Mouse (Mus musculus): ENCODE measurements at regions not wholly inside any gene's neighbourhood (a gene's known extent, or its start where the extent isn't known, plus 50 kb on each side); places are given as distances from the start of the nearest gene placed in this dataset.

DNA sequence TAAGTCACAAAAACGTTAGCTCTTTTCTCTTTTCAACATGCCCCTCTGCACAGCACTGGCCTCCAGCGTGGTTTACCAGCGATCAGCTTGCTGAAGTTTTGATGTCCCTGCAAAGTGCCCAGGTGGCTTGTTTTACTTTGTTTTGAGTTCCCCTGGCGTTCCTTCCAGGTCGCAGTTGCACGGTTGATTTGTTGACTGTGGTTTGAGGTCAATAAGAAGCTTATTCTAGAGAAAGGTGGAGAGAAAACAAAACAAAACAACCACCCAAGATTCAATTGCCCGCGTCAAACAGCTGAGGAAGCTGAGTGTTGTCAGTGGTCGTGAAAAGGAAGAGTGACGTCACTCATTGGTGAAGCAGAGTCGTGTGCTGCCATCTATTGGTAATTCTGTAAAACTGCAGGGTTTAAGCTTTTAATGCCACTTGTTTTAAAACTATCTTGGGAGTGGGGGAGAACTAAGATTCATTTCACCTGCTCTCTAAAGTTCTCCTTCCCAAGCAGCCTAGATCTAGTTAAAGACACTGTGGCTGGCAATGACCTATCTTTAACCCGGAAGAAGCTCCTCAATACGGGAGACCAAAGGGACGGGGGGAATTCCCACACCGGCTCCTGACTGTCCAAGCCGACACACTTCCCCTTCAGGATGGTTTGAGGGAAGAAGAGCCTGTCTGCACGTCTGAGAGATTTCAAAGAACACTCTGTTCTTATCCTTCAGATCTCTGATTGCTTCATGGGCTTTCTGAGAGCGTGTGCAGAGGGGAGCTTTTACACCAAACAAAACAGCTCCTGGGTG is 170.3 kb upstream of the Olig3 start:
- 15% methylated on average over 18 of the region's 18 CpGs for WGBS
- Histone ChIP-seq H3K36me3 (no peaks in the 10 kb centered on the region), H3K9me3 (replicated peaks) (no peaks in the 10 kb centered on the region), H3K27me3 (peaks cover 7% of the 10 kb centered on the region), H3K27ac (no peak overlapping the region), H3K4me3 (peak overlapping the region; percentile 25), H3K9ac (0 out of 2 replicates have a peak overlapping the region, but pooled peaks have one; percentile 45), H3K4me2 (replicated peaks) (peak overlapping the region; percentile 59), H3K4me1 (peaks cover 7% of the 10 kb centered on the region; the same call in 1 of the 2 replicates)
- peak; percentile 48; the same call in 1 of the 2 replicates for ATAC-seq (ENCODE audit: low FRiP score)

DNA sequence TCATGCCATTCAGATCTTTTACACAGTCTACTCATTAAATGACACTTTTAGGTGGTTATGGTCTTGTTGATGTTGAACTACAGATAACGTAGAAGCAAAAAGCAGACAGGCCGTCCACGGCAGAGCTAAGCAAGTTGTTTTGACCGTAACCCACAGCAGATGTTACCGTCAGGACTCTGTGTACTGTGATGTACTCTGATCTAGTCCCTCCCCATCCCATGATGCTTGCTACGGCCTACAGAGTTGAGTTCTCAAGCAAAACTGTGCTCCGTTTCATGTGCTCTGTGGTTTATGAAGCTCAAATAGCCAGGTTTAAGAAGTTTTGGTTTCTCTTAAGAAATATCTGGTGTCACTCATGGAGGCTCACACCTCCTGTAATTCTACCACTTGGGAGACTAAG is 169.4 kb upstream of the Tnfaip3 start:
- Histone ChIP-seq H3K27ac (no peak overlapping the region), H3K4me1 (peaks cover 7% of the 10 kb centered on the region; the same call in 1 of the 2 replicates), H3K4me3 (no peak overlapping the region), H3K27me3 (peaks cover 7% of the 10 kb centered on the region), H3K9me3 (replicated peaks) (no peaks in the 10 kb centered on the region), H3K4me2 (replicated peaks) (no peak overlapping the region), H3K36me3 (no peaks in the 10 kb centered on the region), H3K9ac (no peak overlapping the region)
- WGBS: 93% methylated on average over 7 of the region's 7 CpGs
- ATAC-seq (ENCODE audit: low FRiP score): no peak

DNA sequence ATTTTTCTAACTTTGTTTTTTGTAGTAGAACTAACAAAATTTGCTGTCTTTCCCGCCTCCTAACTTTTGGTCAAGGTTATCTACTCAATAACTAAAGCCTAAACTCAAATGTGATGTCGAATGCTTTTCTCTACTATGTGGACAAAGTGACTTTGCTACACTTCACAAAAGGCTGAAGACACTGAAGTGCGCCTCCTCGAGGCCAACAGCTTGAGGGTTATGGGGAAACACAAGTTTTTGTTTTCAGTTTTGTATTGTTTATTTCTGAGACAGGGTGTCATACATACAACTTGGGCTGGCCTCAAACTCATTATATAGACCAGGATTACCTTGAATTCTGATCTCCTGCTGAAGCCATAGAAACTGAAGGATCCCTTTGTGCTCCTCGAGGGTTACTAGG is 162.4 kb upstream of the Tnfaip3 start:
- Histone ChIP-seq H3K4me1 (no peaks in the 10 kb centered on the region), H3K36me3 (no peaks in the 10 kb centered on the region), H3K27ac (no peak overlapping the region), H3K9me3 (replicated peaks) (no peaks in the 10 kb centered on the region), H3K4me2 (replicated peaks) (no peak overlapping the region), H3K4me3 (no peak overlapping the region), H3K27me3 (no peaks in the 10 kb centered on the region), H3K9ac (no peak overlapping the region)
- WGBS: 88% methylated on average over 5 of the region's 5 CpGs
- no peak for ATAC-seq (ENCODE audit: low FRiP score)

GRCm38 (mm10) chr10:19177414-19177813 is 162.0 kb upstream of the Tnfaip3 start:
- 84% methylated on average over 2 of the region's 2 CpGs for WGBS
- no peak overlapping the region for H3K4me2 ChIP-seq (replicated peaks)
- no peak overlapping the region for H3K4me3 ChIP-seq
- no peak overlapping the region for H3K9ac ChIP-seq
- no peak overlapping the region for H3K27ac ChIP-seq
- no peaks in the 10 kb centered on the region for H3K36me3 ChIP-seq
- H3K9me3 ChIP-seq (replicated peaks): no peaks in the 10 kb centered on the region
- H3K27me3 ChIP-seq: no peaks in the 10 kb centered on the region
- H3K4me1 ChIP-seq: no peaks in the 10 kb centered on the region
- no peak for ATAC-seq (ENCODE audit: low FRiP score)

DNA sequence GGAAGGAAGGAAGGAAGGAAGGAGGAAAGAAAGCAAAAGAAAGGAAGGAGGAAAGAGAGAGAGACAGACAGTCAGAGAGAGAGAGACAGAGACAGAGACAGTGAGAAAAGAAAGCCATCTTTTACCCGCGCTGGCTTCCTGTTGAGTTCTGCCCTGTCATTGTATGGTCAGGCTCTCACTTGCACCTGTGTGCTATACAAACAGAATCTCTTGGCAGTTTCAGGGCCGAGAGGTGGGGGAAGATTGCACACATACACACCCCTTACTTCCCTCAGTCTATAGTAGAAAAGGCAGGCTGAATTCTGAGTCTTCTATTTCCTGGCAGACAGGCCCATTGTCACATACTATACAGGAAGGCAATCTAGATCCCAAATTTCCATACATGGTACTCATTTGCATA is 160.8 kb upstream of the Tnfaip3 start:
- no peaks in the 10 kb centered on the region for H3K9me3 ChIP-seq (replicated peaks)
- H3K4me1 ChIP-seq: no peaks in the 10 kb centered on the region
- no peak overlapping the region for H3K27ac ChIP-seq
- ATAC-seq (ENCODE audit: low FRiP score): no peak
- no peak overlapping the region for H3K9ac ChIP-seq
- no peak overlapping the region for H3K4me3 ChIP-seq
- no peaks in the 10 kb centered on the region for H3K27me3 ChIP-seq
- no peak overlapping the region for H3K4me2 ChIP-seq (replicated peaks)
- WGBS: 76% methylated on average over 3 of the region's 3 CpGs
- H3K36me3 ChIP-seq: no peaks in the 10 kb centered on the region

GRCm38 (mm10) chr10:19171834-19172233 is 156.4 kb upstream of the Tnfaip3 start:
- Histone ChIP-seq H3K4me3 (no peak overlapping the region), H3K27me3 (no peaks in the 10 kb centered on the region), H3K4me2 (replicated peaks) (no peak overlapping the region), H3K27ac (no peak overlapping the region), H3K9ac (no peak overlapping the region), H3K4me1 (peaks cover 8% of the 10 kb centered on the region; the same call in 1 of the 2 replicates), H3K9me3 (replicated peaks) (no peaks in the 10 kb centered on the region), H3K36me3 (no peaks in the 10 kb centered on the region)
- WGBS: 80% methylated on average over 3 of the region's 3 CpGs
- no peak for ATAC-seq (ENCODE audit: low FRiP score)

DNA sequence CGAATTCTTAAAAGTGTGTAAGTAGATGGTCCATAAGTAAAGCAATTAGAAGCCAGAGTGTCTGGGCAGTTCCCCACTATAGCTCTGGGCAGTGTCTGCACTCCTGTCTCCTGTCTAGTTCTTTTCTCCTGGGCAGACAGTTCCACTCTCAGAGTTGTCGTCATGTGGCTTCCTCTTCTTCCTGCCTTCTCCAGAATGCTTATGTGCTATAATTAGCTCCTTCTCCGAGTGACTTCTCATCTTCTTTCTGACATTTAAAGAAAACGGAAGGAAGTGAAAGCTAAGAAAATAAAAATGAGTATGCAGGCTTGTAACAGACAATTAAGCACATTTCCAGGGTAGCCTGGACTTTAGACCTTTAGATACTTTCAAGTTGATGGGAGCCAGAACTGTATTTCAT is 155.1 kb upstream of the Tnfaip3 start:
- peaks cover 8% of the 10 kb centered on the region; the same call in 1 of the 2 replicates for H3K4me1 ChIP-seq
- no peak overlapping the region for H3K27ac ChIP-seq
- 68% methylated on average over 4 of the region's 4 CpGs for WGBS
- no peaks in the 10 kb centered on the region for H3K36me3 ChIP-seq
- H3K9me3 ChIP-seq (replicated peaks): no peaks in the 10 kb centered on the region
- no peak overlapping the region for H3K4me2 ChIP-seq (replicated peaks)
- H3K27me3 ChIP-seq: no peaks in the 10 kb centered on the region
- no peak overlapping the region for H3K4me3 ChIP-seq
- no peak overlapping the region for H3K9ac ChIP-seq
- no peak for ATAC-seq (ENCODE audit: low FRiP score)

DNA sequence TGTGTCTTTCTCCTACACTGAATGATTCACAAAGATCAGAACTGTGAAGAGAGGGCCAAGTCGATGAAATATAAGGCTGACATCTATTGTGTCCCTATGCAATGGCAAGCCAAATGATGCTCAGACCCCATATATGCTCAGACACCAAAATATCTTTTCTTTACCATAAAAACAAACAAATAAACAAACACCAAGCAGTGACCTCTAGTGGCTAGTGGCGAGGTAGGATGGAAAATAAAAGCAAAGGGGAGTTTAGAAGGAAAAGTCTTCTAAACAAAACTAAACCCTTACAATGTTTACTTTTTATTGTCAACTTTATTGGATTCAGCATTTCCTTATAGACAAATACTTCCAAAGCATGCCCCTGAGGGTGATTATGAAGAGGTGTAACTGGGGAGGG is 153.8 kb upstream of the Tnfaip3 start:
- H3K4me2 ChIP-seq (replicated peaks): no peak overlapping the region
- H3K27ac ChIP-seq: no peak overlapping the region
- 83% methylated on average over 2 of the region's 2 CpGs for WGBS
- no peak overlapping the region for H3K9ac ChIP-seq
- no peak overlapping the region for H3K4me3 ChIP-seq
- H3K27me3 ChIP-seq: no peaks in the 10 kb centered on the region
- H3K4me1 ChIP-seq: peaks cover 8% of the 10 kb centered on the region; the same call in 1 of the 2 replicates
- no peak for ATAC-seq (ENCODE audit: low FRiP score)
- no peaks in the 10 kb centered on the region for H3K36me3 ChIP-seq
- H3K9me3 ChIP-seq (replicated peaks): no peaks in the 10 kb centered on the region

- Histone ChIP-seq H3K36me3 (no peaks in the 10 kb centered on the region), H3K27me3 (no peaks in the 10 kb centered on the region), H3K27ac (no peak overlapping the region), H3K4me1 (peaks cover 8% of the 10 kb centered on the region; the same call in 1 of the 2 replicates), H3K9ac (no peak overlapping the region), H3K4me3 (no peak overlapping the region), H3K9me3 (replicated peaks) (no peaks in the 10 kb centered on the region), H3K4me2 (replicated peaks) (no peak overlapping the region)
- 81% methylated on average over 5 of the region's 5 CpGs for WGBS
- ATAC-seq (ENCODE audit: low FRiP score): no peak
These were observed 152.9 kb upstream of the Tnfaip3 start for GRCm38 (mm10) chr10:19168362-19168761.

DNA sequence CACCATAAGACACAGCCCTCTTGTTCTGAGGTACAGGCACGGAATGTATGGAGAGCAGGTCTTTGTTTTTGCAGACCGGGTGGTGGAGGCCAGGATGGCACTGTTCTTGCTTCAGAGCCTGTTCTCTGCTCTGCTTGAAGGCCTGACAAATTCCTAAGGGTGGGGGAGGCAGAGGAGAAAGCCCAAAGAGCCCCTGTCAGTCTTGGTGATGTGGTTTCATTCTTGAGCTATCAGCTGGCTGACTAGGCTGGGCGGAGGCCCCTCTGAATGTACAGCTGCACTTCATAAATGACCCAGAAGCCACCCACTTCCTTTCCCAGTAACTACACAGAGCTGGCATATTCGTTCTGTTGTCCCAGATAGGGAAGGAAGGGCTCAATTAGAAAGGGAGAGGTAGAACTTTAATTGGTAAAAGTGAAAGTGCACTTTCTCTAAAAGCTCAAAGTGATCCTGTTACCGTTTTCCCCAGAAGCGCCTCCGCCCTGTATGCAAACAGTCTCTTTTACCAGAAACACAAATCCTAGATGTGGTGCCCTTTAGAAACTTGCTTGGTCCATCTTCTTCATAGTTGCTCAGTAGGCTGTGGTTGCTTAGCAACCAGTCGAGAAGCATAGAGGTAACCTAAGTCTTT is 152.3 kb upstream of the Tnfaip3 start:
- Histone ChIP-seq H3K27me3 (no peaks in the 10 kb centered on the region), H3K4me2 (replicated peaks) (peak overlapping the region; percentile 9; the same call in 1 of the 2 replicates), H3K9ac (no peak overlapping the region), H3K9me3 (replicated peaks) (no peaks in the 10 kb centered on the region), H3K4me1 (peaks cover 8% of the 10 kb centered on the region; the same call in 1 of the 2 replicates), H3K4me3 (no peak overlapping the region), H3K36me3 (no peaks in the 10 kb centered on the region), H3K27ac (no peak overlapping the region; the same call in 1 of the 2 replicates)
- WGBS: 21% methylated on average over 8 of the region's 8 CpGs
- ATAC-seq (ENCODE audit: low FRiP score): peak; percentile 85

DNA sequence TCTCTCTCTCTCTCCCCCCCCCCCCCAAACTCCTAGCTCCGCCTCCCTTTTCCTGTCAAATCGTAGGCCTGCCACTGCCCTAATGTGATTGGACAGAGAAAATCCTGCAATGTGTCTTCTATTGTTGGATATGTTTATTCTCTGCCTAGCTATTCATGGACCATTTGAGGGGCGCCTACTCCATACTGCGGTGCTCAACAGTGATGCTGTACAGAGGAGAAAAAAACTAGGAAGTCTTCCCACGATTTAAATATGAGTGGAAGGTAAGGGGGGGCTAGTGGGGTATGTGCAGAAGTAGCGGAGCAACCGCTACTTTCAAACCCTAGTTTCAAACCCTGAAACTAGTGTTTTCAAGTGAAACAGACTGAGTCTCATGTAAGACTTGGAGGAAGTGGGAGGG is 151.6 kb upstream of the Tnfaip3 start:
- Histone ChIP-seq H3K4me1 (peaks cover 8% of the 10 kb centered on the region; the same call in 1 of the 2 replicates), H3K4me3 (no peak overlapping the region), H3K27me3 (no peaks in the 10 kb centered on the region), H3K36me3 (no peaks in the 10 kb centered on the region), H3K9me3 (replicated peaks) (no peaks in the 10 kb centered on the region), H3K4me2 (replicated peaks) (peak overlapping the region; percentile 9; the same call in 1 of the 2 replicates), H3K9ac (no peak overlapping the region), H3K27ac (no peak overlapping the region; the same call in 1 of the 2 replicates)
- peak; percentile 40 for ATAC-seq (ENCODE audit: low FRiP score)
- 72% methylated on average over 7 of the region's 7 CpGs for WGBS

GRCm38 (mm10) chr10:19162104-19162503 is 146.6 kb upstream of the Tnfaip3 start:
- 87% methylated on average over 2 of the region's 2 CpGs for WGBS
- H3K9ac ChIP-seq: no peak overlapping the region
- H3K4me2 ChIP-seq (replicated peaks): no peak overlapping the region
- no peaks in the 10 kb centered on the region for H3K36me3 ChIP-seq
- H3K4me1 ChIP-seq: no peaks in the 10 kb centered on the region
- no peaks in the 10 kb centered on the region for H3K27me3 ChIP-seq
- no peak overlapping the region for H3K27ac ChIP-seq
- H3K4me3 ChIP-seq: no peak overlapping the region
- no peaks in the 10 kb centered on the region for H3K9me3 ChIP-seq (replicated peaks)
- ATAC-seq (ENCODE audit: low FRiP score): no peak

All from hindbrain, embryonic 12.5 days (tissue).